Mouse (Mus musculus) forebrain, postnatal 0 days (tissue): ENCODE measurements around the gene Hebp1. TPM values are rescaled to one million over a fixed set of nuclear protein-coding genes. Genes with fewer than 3 reads are reported as not detected.

Experiments used
- ATAC-seq: fragments of 200-750 bp; cut with Nextera tagmentation; 2 replicates; pipeline ENCODE4 v1.8.0; 2017; ENCODE audit warnings: mild to moderate bottlenecking, moderate library complexity
- DNase-seq: peaks from one replicate; pipeline ENCODE4 v3.0.0-alpha.2; 2015
- H3K27ac ChIP-seq: fragments of 300-500 bp; sonication (generic); 2 replicates; pipeline ENCODE4 v1.5.1; 2014; ENCODE audit warnings: low read depth, mild to moderate bottlenecking, antibody characterized with exemption, low read length, moderate library complexity, mixed read lengths
- H3K27me3 ChIP-seq: fragments of 300-500 bp; sonication (generic); 2 replicates; pipeline ENCODE4 v1.6.1; 2014; ENCODE audit warnings: mild to moderate bottlenecking, low read length, mixed read lengths; ENCODE audit not compliant: insufficient read depth
- H3K36me3 ChIP-seq: fragments of 300-500 bp; sonication (generic); 2 replicates; pipeline ENCODE4 v1.6.1; 2014; ENCODE audit warnings: mild to moderate bottlenecking, moderate library complexity; ENCODE audit not compliant: insufficient read depth
- H3K4me1 ChIP-seq: fragments of 300-500 bp; sonication (generic); 2 replicates; pipeline ENCODE4 v1.6.1; 2014; ENCODE audit warnings: antibody characterized with exemption; ENCODE audit not compliant: insufficient read depth
- H3K4me2 ChIP-seq: fragments of 300-500 bp; sonication (generic); 2 replicates; pipeline ENCODE4 v1.6.1; 2014; ENCODE audit warnings: low read depth, mild to moderate bottlenecking, moderate library complexity
- H3K4me3 ChIP-seq: fragments of 300-500 bp; sonication (generic); 2 replicates; pipeline ENCODE4 v1.5.1; 2014; ENCODE audit warnings: low read depth, low read length, mixed read lengths
- H3K9ac ChIP-seq: fragments of 300-500 bp; sonication (generic); 2 replicates; pipeline ENCODE4 v1.6.1; 2014; ENCODE audit warnings: mild to moderate bottlenecking
- H3K9me3 ChIP-seq: fragments of 300-500 bp; sonication (generic); 2 replicates; pipeline ENCODE4 v1.6.1; 2016; ENCODE audit warnings: low read length
- CTCF ChIP-seq: sonication (generic); IDR thresholded peaks from 2 replicates; pipeline ENCODE4 v1.5.1; 2016; ENCODE audit warnings: antibody characterized with exemption, control low read depth, low read depth
- WGBS: fragments of 180-500 bp; shearing (Covaris S2); extraction: QIAGEN DNeasy Blood & Tissue Kit; methylation state at CpG from one replicate; pipeline ENCODE4 v1.1.7; 2014; 5-methylcytosine and 5-hydroxymethylcytosine counted together
- polyA plus RNA-seq: library from polyadenylated mRNA; unstranded; fragments of >200 nt; fragmentation: Nextera tagmentation; extraction: Ambion mirVana; gene quantifications from 2 replicates; pipeline ENCODE4 v1.2.1, GENCODE M21; 2015
- total RNA-seq: library from RNA; depleted of rRNA; stranded (reverse); fragments of >200 nt; gene quantifications from 2 replicates; pipeline ENCODE4 v1.2.3, GENCODE M21; 2014

Hebp1 gene
- total and polyA plus RNA-seq, 2 experiments from 2014 or later = 6.7 to 11.1 TPM

- H3K9ac ChIP-seq = no peak overlapping the region
- H3K36me3 ChIP-seq = peaks cover 16% of the 10 kb centered on the region
- WGBS = 76% methylated on average over 7 of the region's 7 CpGs
- DNase-seq (no peak), ATAC-seq (no peak)
- no peaks in the 10 kb centered on the region for H3K4me1 ChIP-seq
- no peak overlapping the region for H3K4me3 ChIP-seq
- no peaks in the 10 kb centered on the region for H3K9me3 ChIP-seq
- no peak overlapping the region for H3K4me2 ChIP-seq
- H3K27ac ChIP-seq = no peak overlapping the region
- TF ChIP-seq CTCF = no peak
- no peaks in the 10 kb centered on the region for H3K27me3 ChIP-seq
Measured at GRCm38 (mm10) chr6:135211169-135211568, 13.3 kb upstream of the Hebp1 start.

GRCm38 (mm10) chr6:135206909-135207308 lies 9.1 kb upstream of the Hebp1 start:
- Histone ChIP-seq H3K36me3 (peaks cover 16% of the 10 kb centered on the region), H3K27ac (no peak overlapping the region), H3K9ac (no peak overlapping the region), H3K4me3 (no peak overlapping the region), H3K9me3 (no peaks in the 10 kb centered on the region), H3K27me3 (no peaks in the 10 kb centered on the region), H3K4me1 (no peaks in the 10 kb centered on the region), H3K4me2 (no peak overlapping the region)
- 16% methylated on average over 8 of the region's 8 CpGs for WGBS
- TF ChIP-seq CTCF = no peak
- DNase-seq (peak; percentile 17), ATAC-seq (peak; percentile 63)

- H3K4me2 ChIP-seq = no peak overlapping the region
- H3K4me3 ChIP-seq = no peak overlapping the region
- H3K27ac ChIP-seq = no peak overlapping the region
- no peak for DNase-seq
- H3K4me1 ChIP-seq = no peaks in the 10 kb centered on the region
- H3K27me3 ChIP-seq = no peaks in the 10 kb centered on the region
- no peak for ATAC-seq
- peaks cover 8% of the 10 kb centered on the region; the same call in 1 of the 2 replicates for H3K36me3 ChIP-seq
- no peak overlapping the region for H3K9ac ChIP-seq
- no peaks in the 10 kb centered on the region for H3K9me3 ChIP-seq
- 87% methylated on average over 4 of the region's 4 CpGs for WGBS
- TF ChIP-seq CTCF = no peak
Measured at GRCm38 (mm10) chr6:135205802-135206201, 8.0 kb upstream of the Hebp1 start.

DNA sequence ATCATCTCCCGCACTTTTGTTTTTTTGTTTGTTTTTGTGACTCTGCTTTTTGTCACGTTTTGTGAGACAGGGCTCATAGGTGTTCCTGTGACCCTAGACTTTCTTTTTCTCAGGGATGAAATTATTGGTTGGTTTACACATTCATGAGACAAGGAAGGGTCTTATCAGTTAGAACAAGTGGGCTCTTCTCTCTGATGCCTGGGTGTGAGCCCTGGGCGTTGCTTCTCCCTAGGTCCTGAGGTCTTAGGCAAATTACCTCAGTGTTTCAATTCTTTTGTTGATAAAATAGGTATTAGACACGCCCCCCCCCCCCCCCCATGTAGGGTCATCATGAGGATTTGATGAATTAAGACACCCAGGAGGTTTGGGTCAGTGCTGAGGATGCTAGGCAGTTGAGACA lies 7.0 kb upstream of the Hebp1 start:
- ATAC-seq (no peak), DNase-seq (no peak)
- no peak overlapping the region for H3K4me2 ChIP-seq
- H3K27me3 ChIP-seq = no peaks in the 10 kb centered on the region
- TF ChIP-seq CTCF = no peak
- peaks cover 1% of the 10 kb centered on the region; the same call in 1 of the 2 replicates for H3K4me1 ChIP-seq
- peaks cover 7% of the 10 kb centered on the region; the same call in 1 of the 2 replicates for H3K36me3 ChIP-seq
- WGBS = 75% methylated on average over 4 of the region's 4 CpGs
- H3K9ac ChIP-seq = no peak overlapping the region
- no peaks in the 10 kb centered on the region for H3K9me3 ChIP-seq
- H3K27ac ChIP-seq = peak overlapping the region; percentile 57; the same call in 1 of the 2 replicates
- no peak overlapping the region for H3K4me3 ChIP-seq

DNA sequence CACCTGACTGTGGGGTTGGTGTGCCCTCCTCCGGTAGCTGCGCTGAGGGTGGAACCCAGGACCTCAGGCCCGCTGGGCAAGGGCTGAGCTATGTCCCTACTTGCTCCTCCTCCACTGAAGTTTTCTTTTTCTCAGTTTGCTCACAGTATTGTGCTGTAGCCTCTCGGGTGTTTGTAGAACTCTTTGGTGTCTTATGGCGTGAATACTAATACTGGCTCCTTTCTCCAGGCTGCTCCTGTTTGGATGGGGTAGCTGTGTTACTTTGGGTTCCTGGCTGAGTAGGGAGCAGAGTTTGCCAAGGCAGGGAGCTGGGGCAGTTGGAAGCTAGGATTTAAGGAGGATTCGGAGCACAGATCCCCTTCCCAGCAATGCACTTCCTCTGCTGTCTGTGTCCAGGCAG lies 5.9 kb upstream of the Hebp1 start:
- no peak overlapping the region for H3K9ac ChIP-seq
- peaks cover 12% of the 10 kb centered on the region for H3K4me1 ChIP-seq
- no peaks in the 10 kb centered on the region for H3K9me3 ChIP-seq
- WGBS = 34% methylated on average over 6 of the region's 6 CpGs
- H3K4me3 ChIP-seq = no peak overlapping the region
- DNase-seq = peak; percentile 27
- 0 out of 2 replicates have a peak overlapping the region, but pooled peaks have one; percentile 57 for H3K27ac ChIP-seq
- H3K36me3 ChIP-seq = no peaks in the 10 kb centered on the region
- ATAC-seq = peak; percentile 81
- no peak overlapping the region for H3K4me2 ChIP-seq
- TF ChIP-seq CTCF = no peak
- H3K27me3 ChIP-seq = no peaks in the 10 kb centered on the region

DNA sequence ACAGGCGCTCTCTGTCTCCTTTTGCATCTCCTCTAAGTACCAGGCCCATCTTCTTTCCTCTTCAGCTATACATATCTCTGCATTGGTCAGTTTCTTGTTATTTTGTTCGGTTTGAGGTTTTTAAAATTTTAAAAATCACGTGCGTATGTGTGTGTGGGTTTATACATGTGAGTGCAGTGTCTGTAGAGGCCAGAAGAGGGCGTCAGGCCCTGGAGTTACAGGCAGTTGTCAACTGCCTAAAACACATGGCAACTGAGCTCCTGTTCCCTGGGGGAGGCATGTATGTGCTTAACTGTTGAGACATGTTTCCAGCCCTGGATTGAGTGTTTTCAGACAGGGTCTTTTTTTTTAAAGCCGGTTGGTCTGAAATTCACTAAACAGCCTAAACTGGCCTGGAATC lies 4.8 kb upstream of the Hebp1 start:
- DNase-seq (no peak), ATAC-seq (no peak)
- Histone ChIP-seq H3K9ac (no peak overlapping the region), H3K4me2 (no peak overlapping the region), H3K4me1 (peaks cover 13% of the 10 kb centered on the region), H3K27ac (no peak overlapping the region), H3K36me3 (no peaks in the 10 kb centered on the region), H3K27me3 (no peaks in the 10 kb centered on the region), H3K4me3 (no peak overlapping the region), H3K9me3 (no peaks in the 10 kb centered on the region)
- TF ChIP-seq CTCF = peak; percentile 17; the same call in 1 of the 2 replicates
- 93% methylated on average over 6 of the region's 6 CpGs for WGBS

GRCm38 (mm10) chr6:135200122-135200957 lies 2.5 kb upstream of the Hebp1 start:
- DNase-seq (no peak), ATAC-seq (no peak)
- 77% methylated on average over 16 of the region's 16 CpGs for WGBS
- no peaks in the 10 kb centered on the region for H3K9me3 ChIP-seq
- no peak overlapping the region for H3K4me2 ChIP-seq
- TF ChIP-seq CTCF = no peak
- H3K4me1 ChIP-seq = peaks cover 13% of the 10 kb centered on the region
- H3K9ac ChIP-seq = no peak overlapping the region
- no peak overlapping the region for H3K4me3 ChIP-seq
- H3K27me3 ChIP-seq = no peaks in the 10 kb centered on the region
- no peaks in the 10 kb centered on the region for H3K36me3 ChIP-seq
- H3K27ac ChIP-seq = no peak overlapping the region
